Mouse (Mus musculus) olfactory bulb, adult 2 months (tissue): ENCODE measurements around the gene Itgb7.

Experiments used
- CTCF ChIP-seq: fragments of 200-500 bp; IDR thresholded peaks from 2 replicates; pipeline ENCODE4 v1.5.1; 2012; ENCODE audit warnings: low read depth, mild to moderate bottlenecking, low read length, moderate library complexity; ENCODE audit not compliant: insufficient read depth
- POLR2A ChIP-seq: fragments of 200-500 bp; IDR thresholded peaks from 2 replicates; pipeline ENCODE4 v1.6.1; 2012; ENCODE audit warnings: mild to moderate bottlenecking, low read depth, low read length, moderate library complexity; ENCODE audit not compliant: insufficient read depth

DNA sequence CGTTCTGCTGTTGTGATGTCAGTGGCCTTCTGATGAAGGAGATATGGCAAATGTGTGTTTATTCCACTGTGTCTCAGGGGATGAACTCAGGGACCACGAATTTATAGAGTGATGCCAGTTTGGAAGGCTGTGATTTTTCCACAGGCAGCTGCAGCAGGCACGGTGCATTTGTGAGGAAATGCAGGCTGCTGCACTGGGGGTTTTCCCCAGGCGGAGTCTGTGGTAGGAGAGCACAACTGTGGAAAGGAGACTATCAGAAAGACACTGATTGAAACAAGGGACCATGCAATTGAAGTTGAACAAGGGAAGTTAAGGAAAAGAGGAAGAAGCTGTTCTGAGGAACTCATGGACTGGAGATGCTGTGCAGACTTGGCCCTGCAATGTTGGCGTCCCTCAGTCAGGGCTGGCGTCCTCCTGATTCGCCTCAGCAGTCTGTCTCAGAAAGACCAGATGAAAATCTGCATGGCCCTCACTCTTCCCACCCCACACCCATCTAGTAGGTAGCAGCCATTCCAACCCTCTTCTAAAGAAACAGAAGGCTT is 39.4 kb downstream of the Itgb7 start:
- no peak for TF ChIP-seq CTCF
- TF ChIP-seq POLR2A, result no peak
